Mouse (Mus musculus) forebrain, embryonic 16.5 days (tissue): ENCODE measurements around the gene Tiam1. TPM values are rescaled to one million over a fixed set of nuclear protein-coding genes. Genes with fewer than 3 reads are reported as not detected.

Experiments used
- ATAC-seq: fragments of 200-750 bp; cut with Nextera tagmentation; 2 replicates; pipeline ENCODE4 v1.8.0; 2017; ENCODE audit warnings: mild to moderate bottlenecking, moderate library complexity
- H3K27ac ChIP-seq: fragments of 300-500 bp; sonication (generic); 2 replicates; pipeline ENCODE4 v1.5.1; 2014; ENCODE audit warnings: low read length, control low read depth
- H3K27me3 ChIP-seq: fragments of 300-500 bp; sonication (generic); replicated peaks from 2 replicates; pipeline ENCODE4 v1.6.1; 2014; ENCODE audit warnings: low read length; ENCODE audit not compliant: control insufficient read depth, insufficient read depth
- H3K36me3 ChIP-seq: fragments of 300-500 bp; sonication (generic); 2 replicates; pipeline ENCODE4 v1.6.1; 2014; ENCODE audit not compliant: control insufficient read depth, insufficient read depth
- H3K4me1 ChIP-seq: fragments of 300-500 bp; sonication (generic); replicated peaks from 2 replicates; pipeline ENCODE4 v1.6.1; 2014; ENCODE audit warnings: low read length; ENCODE audit not compliant: control insufficient read depth, insufficient read depth
- H3K4me2 ChIP-seq: fragments of 300-500 bp; sonication (generic); 2 replicates; pipeline ENCODE4 v1.6.1; 2014; ENCODE audit warnings: mild to moderate bottlenecking, low read length, control low read depth
- H3K4me3 ChIP-seq: fragments of 300-500 bp; sonication (generic); replicated peaks from 2 replicates; pipeline ENCODE4 v1.5.1; 2014; ENCODE audit warnings: mild to moderate bottlenecking, low read length, control low read depth
- H3K9ac ChIP-seq: fragments of 300-500 bp; sonication (generic); replicated peaks from 2 replicates; pipeline ENCODE4 v1.6.1; 2014; ENCODE audit warnings: low read depth, low read length, control low read depth
- H3K9me3 ChIP-seq: fragments of 300-500 bp; sonication (generic); 2 replicates; pipeline ENCODE4 v1.6.1; 2016; ENCODE audit warnings: low read length; ENCODE audit not compliant: control insufficient read depth
- WGBS: fragments of 180-500 bp; shearing (Covaris S2); extraction: QIAGEN DNeasy Blood & Tissue Kit; methylation state at CpG from one replicate; pipeline ENCODE4 v1.1.7; 2014; 5-methylcytosine and 5-hydroxymethylcytosine counted together
- polyA plus RNA-seq: library from polyadenylated mRNA; unstranded; fragments of >200 nt; fragmentation: Nextera tagmentation; extraction: Ambion mirVana; gene quantifications from 2 replicates; pipeline ENCODE4 v1.2.1, GENCODE M21; 2015

The Tiam1 gene
- polyA plus RNA-seq, 1 experiment from 2014 or later, result 29.5 TPM

- no peak overlapping the region for H3K4me2 ChIP-seq
- H3K27ac ChIP-seq, result no peak overlapping the region
- H3K36me3 ChIP-seq, result no peaks in the 10 kb centered on the region
- 0 out of 2 replicates have a peak, but pooled peaks cover 11% of the 10 kb centered on the region for H3K4me1 ChIP-seq
- H3K27me3 ChIP-seq, result no peaks in the 10 kb centered on the region
- H3K9ac ChIP-seq, result no peak overlapping the region
- peak; percentile 84 for ATAC-seq
- H3K9me3 ChIP-seq, result no peaks in the 10 kb centered on the region
- 30% methylated on average over 5 of the region's 5 CpGs for WGBS
- H3K4me3 ChIP-seq, result no peak overlapping the region
Measured at GRCm38 (mm10) chr16:89757384-89757783, 386.2 kb downstream of the Tiam1 start.

- no peaks in the 10 kb centered on the region for H3K36me3 ChIP-seq
- 0 out of 2 replicates have a peak, but pooled peaks cover 8% of the 10 kb centered on the region for H3K4me1 ChIP-seq
- H3K27me3 ChIP-seq, result no peaks in the 10 kb centered on the region
- ATAC-seq, result no peak
- no peak overlapping the region for H3K27ac ChIP-seq
- no peak overlapping the region for H3K4me2 ChIP-seq
- H3K9ac ChIP-seq, result no peak overlapping the region
- no peaks in the 10 kb centered on the region for H3K9me3 ChIP-seq
- H3K4me3 ChIP-seq, result no peak overlapping the region
- 61% methylated on average over 3 of the region's 3 CpGs for whole genome bisulfite sequencing
Measured at GRCm38 (mm10) chr16:89754709-89755108, 388.9 kb downstream of the Tiam1 start.

DNA sequence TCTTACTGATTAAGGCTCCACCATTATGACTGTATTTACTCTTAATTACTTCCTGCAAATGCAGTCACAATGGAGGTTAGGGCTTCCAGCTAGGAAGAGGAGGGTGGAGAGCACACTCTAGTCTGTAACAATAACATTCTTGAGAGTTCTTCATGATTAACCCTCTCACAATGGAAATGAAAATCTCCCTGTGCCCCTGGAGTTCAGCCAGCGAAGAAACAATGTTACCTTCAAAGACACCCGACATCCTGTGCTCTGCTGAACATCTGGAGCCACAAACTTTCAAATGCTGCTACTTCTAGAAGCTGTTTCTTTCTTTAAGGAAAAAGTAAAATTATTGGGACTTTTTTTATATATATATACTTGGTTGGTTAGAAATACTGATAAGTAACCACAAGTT is 395.7 kb downstream of the Tiam1 start:
- H3K27me3 ChIP-seq, result no peaks in the 10 kb centered on the region
- 30% methylated on average over 2 of the region's 2 CpGs for WGBS
- no peak overlapping the region for H3K4me2 ChIP-seq
- no peaks in the 10 kb centered on the region for H3K36me3 ChIP-seq
- no peak overlapping the region for H3K27ac ChIP-seq
- H3K4me3 ChIP-seq, result no peak overlapping the region
- no peaks in the 10 kb centered on the region for H3K4me1 ChIP-seq
- H3K9ac ChIP-seq, result no peak overlapping the region
- ATAC-seq, result no peak
- no peaks in the 10 kb centered on the region for H3K9me3 ChIP-seq

DNA sequence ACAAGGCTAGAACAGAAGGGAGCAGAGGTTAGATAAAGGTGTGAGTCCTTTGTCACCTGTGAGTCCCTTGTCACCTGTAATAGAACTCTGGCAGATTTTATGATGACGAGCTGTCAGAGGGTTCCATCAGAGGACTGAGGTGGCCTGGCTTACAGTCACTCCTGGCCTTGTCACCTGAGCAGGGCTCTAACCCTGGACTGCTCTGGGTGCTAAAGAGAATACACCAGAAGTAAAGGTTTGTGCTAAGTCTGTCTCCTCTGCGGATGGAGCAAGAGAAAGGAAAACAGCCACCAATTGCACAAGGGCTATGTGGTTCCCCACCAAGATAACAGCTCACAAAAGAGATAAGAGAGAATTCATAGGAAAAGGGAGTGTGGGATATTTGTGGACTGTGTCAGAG is 404.0 kb downstream of the Tiam1 start:
- WGBS, result 57% methylated on average over 2 of the region's 2 CpGs
- ATAC-seq, result no peak
- H3K9me3 ChIP-seq, result no peaks in the 10 kb centered on the region

DNA sequence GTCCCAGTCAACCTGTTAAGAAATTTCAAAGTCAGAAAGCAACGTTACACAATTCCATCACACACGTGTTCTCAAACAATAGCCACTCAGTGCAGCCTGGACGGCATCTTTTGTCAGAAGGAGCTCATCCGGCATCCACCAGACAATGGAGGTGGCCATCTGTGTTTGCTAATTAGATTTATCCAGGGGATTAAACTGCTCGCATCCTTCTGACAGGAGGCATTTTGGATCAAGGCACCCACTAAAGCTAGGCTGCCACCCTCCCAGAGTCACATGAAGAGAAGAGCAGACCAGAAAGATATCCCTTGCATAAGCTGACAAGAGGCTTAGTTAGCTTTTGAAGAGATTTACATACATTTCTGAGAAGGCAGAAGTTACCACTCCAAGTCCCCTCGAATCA is 404.6 kb downstream of the Tiam1 start:
- H3K4me2 ChIP-seq, result no peak overlapping the region

More for the DNA sequence above, 404.0 kb downstream of the Tiam1 start:
- Histone ChIP-seq H3K4me1 (no peaks in the 10 kb centered on the region; the same call in 1 of the 2 replicates), H3K27ac (no peak overlapping the region), H3K4me3 (no peak overlapping the region), H3K27me3 (no peaks in the 10 kb centered on the region), H3K9ac (no peak overlapping the region), H3K36me3 (no peaks in the 10 kb centered on the region), H3K4me2 (no peak overlapping the region)

More for the DNA sequence above, 404.6 kb downstream of the Tiam1 start:
- Histone ChIP-seq H3K27me3 (no peaks in the 10 kb centered on the region), H3K4me3 (no peak overlapping the region), H3K9ac (no peak overlapping the region), H3K27ac (no peak overlapping the region), H3K36me3 (no peaks in the 10 kb centered on the region), H3K4me1 (no peaks in the 10 kb centered on the region; the same call in 1 of the 2 replicates), H3K9me3 (no peaks in the 10 kb centered on the region)
- WGBS, result 4% methylated on average over 6 of the region's 6 CpGs
- no peak for ATAC-seq

Other genes with a start within 250 kb of the Tiam1 start
- gene Sod1, start 77.0 kb upstream of the Tiam1 start, polyA plus RNA-seq, result 782 and 855 TPM in 2 replicates
- 24.7 and 25.6 TPM in 2 replicates for gene Scaf4, start 140.7 kb upstream of the Tiam1 start, polyA plus RNA-seq
- gene Hunk, start 242.2 kb upstream of the Tiam1 start, polyA plus RNA-seq, result 11.2 and 11.5 TPM in 2 replicates